Mouse (Mus musculus) ES-CJ7 (cell line): ENCODE data around the gene Llgl1.

ENCODE experiments used
- DNase-seq: peaks from one replicate; pipeline ENCODE4 v3.0.0; 2011; ENCODE audit warnings: low read depth, low spot score

Llgl1 gene

DNA sequence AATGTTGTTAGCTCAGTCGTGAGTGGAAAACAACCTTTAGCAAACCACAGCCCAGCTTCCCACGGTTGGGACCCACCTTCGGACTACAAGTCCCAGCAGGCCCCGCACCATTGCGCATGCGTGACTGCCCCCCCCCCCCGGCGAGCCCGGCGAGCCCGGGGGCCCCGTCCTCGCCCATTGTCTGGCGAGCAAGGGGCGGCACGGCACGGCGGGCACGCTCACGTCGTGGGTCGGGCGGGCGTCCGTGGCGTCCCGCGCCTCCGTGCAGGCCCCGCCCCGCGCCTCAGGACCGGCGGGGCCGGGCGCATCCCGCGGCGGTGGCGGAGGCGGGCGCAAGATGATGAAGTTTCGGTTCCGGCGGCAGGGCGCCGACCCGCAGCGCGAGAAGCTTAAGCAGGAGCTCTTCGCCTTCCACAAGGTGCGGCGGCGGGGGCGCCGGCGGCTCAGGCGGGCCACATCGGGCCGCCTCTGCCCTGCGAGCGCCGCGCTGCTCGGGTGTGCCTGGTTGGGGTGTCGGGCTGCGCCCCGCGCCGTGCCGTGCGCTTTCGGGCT, at the start of gene Llgl1:
Gene Llgl1 (plus strand): TSS at position 200 of the 552 bp plus-strand sequence.
- DNase-seq: peak; percentile 91

DNA sequence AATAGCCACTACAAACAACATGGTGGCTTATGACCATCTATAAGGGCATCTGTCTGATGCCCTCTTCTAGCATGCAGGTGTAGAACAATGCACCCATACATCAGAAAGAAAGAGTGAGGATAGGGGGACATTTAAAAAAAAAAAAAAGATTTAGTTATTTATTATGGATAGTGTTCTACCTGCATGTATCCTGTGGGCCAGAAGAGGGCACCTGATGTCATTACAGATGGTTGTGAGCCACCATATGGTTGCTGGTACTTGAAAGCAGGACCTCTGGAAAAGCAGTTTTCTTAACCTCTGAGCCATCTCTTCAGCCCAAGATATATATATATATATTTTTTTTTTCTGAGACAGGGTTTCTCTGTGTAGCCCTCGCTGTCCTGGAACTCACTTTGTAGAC, 3.4 kb upstream of the Llgl1 start:
- peak; percentile 40 for DNase-seq

DNA sequence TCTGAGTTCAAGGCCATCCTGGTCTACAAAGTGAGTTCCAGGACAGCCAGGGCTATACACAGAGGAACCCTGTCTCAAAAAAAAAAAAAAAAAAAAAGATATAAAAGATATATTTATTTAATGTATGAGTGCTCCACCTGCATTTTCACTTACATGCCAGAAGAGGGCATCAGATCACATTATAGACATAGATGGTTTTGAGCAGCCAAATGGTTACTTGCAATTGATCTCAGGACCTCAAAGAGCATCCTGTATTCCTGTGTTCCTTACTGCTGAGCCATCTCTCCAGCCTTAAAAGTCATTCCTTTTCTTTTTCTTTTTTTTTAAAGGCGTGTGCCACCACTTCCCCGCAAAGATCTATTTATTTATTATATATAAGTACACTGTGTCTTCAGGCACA, 2.0 kb upstream of the Llgl1 start:
- peak; percentile 65 for DNase-seq

DNA sequence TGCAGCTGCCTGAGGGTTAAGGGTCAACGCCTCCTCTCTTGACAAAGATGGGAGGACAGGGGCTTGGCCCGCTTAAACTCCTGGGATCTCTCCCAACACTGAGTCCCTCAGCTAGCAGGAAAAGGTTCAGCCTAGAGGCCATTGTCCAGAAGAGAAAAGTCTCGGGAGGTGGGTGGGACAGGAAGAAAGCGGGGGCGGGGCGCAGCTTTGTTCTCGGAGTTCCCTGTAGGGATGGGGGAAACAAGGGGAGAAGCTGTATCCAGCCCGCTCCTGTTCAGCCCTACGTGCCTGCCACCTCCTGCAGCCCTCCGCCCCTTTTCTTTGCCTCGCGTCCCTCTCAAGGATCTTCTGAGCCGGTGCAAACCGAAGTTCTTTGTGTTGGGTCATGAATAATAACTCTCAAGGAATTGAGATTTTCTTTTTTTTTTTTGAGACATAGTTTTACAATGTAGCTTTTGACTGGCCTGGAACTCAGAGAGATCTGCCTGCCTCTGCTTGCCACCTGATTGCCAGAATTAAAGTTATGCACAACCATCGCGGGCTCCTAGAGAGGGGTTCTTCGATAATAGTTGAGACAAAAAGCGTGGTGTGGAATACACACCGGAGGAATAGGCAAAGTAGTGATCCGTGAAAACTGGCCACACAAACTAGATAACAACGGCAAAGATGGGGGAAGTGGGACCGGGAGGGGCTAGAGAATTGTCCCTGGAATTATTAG, 558 bp upstream of the Llgl1 start:
- DNase-seq: peak; percentile 93

DNA sequence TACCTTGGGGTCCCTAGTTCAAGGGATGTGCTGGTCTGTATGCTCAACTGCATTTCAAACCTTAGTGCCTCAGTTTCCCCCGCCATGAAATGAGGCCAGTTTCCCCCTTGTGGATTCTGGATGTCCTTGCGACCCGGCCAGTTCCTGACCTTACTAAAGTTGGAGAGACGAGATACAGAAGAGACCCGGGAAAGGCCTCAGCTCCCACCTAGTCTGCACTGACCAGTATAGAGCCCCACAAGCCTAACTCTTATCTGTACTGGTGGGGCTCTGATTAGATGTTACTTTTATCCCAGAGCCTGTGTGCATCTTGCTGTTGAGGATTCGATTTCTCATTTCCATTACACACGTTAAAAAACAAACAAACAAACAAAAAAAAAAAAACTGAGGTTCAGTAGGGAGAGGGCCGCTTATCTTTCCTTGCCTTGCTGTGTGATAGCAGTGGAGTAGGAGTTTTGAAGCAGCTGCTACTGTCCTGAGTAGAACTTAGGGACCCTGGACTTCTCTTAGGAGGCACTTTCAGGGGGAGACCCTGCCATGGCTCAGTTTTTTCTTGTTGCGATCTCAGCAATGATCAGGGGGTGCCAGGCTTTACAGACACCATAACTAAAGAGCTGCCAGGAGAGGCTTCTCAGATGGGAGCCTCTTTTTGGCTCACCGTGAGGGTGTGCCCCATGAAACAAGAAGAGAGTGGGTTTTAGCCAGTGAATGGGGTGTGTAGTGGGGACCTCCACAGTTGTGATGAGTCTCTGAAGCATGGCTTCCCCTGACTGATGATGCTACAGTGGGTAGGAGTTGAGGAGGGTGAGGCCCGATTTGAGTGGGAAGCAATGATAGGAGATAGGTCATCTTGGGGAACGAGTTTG, 1.0 kb downstream of the Llgl1 start:
- no peak for DNase-seq

DNA sequence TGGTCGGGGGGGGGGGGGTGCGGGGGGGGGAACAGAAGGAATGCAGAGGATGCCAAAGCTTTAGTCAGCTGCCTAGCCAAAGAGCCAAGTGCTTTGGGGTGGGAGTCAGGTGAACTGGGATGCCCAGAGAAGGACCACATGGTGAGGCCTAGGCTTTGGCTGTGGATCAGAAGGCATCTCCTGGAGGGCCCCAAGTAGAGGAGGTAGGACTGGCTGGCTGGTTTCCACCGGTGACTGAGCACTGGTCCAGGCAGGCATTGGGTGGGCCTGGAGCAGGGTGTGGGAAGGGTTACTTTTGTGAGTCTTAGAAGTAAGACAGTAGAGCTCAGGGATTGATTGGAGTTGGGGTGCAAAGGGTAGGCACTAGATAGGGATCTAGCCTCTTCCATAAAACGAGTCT, 2.1 kb downstream of the Llgl1 start:
- DNase-seq: no peak

DNA sequence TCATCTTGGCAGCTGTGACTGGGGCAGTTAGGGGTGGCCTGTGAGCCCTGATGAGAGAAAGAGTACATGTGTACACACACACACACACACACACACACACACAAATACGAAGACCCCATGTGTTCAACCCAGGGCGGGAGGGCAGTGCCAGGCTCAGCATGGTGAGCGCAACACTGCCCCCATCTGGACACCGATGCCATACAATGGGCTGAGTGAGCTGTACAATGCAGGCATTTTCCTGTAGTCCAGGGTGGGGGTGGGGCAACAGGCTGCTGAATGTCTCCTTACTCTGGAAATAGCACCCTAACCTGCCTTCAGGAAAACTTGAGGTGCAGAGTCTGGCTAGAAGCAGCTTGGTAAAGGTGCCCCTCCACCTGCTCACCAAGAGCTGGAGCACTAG, 3.6 kb downstream of the Llgl1 start:
- peak; percentile 82 for DNase-seq

DNA sequence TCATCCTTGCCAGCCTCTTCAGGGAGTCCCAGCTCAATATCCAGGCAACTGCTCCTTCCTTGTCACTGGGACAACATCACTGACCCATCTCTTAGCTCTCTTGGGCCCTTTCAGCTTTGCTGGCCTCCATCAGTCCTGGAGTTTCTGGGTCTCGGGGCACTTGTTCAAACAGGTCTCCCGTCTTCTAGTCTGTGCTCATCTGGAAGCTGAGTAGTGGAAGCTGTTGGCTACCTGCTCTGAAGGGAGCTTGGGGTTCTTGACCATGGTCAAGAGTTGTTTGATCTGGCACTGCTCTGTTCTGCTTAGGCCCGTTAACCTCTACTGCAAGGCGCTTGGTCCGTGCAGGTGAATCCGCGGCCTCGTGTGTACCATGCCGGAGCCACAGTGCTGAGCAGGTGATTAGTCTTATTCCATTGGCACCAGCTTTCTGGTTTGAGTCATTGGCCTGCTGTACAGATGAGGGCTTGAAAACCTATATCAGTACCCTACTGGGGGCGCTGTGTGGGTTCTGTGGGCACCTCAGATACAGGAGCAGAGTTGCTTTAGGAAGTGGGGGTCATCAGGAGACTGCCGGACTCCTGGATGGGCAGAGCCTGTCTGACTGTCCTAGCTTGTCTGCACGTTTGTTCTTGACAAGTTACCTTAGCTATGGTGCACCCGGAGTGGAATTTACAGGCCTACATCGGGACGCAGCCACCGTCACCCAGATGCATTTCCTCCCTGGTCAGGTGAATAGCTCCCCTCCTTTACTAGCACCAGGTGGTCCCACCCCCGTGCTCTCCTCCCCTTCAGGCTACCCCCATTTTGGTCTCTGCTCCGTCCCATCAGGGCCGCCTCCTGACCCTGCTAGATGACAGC, 4.7 kb downstream of the Llgl1 start:
- no peak for DNase-seq

DNA sequence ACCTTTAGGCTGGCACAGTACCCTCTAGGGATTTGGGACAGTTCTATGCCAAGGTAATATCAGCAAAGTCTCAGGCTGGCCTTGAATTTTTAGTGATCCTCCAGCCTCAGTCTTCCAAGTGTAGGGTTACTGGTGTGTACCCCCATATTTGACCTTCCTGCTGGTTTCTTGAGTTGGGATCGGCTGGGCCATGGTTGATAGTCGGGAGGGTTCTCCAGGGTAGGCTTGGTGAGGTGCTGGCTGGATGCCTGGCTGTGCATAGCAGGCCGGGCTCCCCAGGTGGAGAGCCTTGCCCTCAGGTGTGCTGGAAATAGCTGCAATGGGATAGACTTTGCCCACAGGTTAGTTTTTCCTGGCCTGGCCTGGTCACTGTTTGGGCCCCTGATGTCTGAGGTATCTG, 5.7 kb downstream of the Llgl1 start:
- DNase-seq: no peak

DNA sequence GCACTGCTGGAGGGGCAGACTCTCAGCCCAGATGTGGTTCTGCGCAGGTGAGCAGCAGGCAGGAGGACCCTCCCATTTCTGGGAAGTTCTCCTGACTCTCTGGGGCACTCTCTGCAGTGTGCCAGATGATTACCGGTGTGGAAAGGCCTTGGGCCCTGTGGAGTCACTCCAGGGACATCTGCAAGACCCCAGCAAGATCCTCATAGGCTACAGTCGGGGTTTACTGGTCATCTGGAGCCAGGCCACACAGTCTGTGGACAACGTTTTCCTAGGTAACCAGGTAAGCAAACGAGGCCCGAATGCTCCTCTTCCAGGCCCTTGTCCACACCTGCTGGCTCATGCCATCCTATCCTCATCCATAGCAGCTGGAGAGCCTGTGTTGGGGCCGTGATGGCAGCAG, 6.6 kb downstream of the Llgl1 start:
- no peak for DNase-seq

DNA sequence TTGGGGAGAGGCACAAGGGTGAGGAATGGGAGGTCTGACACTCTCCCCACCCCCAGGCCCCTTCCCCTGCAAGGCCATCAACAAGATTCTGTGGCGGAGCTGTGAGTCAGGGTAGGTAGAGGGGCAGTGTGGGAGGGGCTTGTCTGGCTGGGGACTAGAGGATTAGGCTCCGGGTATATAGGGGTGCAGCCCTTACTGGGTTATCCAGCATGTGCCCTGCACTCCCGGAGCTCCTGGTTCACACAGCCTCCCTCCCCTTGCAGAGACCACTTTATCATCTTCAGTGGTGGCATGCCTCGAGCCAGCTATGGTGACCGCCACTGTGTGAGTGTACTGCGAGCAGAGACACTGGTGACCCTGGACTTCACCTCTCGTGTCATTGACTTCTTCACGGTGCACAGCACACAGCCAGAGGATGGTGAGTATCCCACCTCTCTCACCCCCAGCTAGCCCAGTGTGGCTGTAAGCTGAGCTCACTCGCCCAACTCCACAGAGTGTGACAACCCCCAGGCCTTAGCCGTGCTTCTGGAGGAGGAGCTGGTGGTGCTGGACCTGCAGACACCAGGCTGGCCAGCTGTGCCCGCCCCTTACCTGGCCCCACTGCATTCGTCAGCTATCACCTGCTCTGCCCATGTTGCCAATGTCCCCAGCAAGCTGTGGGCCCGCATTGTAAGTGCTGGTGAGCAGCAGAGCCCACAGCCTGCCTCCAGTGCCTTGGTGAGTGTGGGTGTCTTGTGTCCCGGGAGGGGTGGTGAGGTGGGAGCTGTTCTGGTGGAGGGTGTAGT, 7.4 kb downstream of the Llgl1 start:
- no peak for DNase-seq

DNA sequence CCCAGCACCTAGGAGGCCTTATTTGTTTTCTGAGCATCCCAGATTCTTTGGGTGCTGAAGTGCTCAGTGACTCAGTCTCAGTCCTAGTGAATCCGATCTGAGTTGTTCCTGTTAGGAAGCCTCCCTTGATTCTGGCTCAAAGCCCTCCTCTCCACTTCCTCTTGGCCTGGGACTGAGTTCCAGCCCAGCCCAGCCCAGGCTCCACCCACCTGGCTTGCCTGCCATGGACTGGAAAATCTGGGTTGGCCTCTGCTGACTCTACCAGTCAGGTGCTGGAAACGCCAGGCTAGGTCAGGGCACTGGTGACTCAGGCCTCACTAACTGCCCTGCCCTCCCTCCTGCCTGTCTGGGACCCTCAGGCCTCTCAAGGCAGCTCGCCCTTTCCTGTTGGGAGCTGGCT, 8.1 kb downstream of the Llgl1 start:
- DNase-seq: no peak

DNA sequence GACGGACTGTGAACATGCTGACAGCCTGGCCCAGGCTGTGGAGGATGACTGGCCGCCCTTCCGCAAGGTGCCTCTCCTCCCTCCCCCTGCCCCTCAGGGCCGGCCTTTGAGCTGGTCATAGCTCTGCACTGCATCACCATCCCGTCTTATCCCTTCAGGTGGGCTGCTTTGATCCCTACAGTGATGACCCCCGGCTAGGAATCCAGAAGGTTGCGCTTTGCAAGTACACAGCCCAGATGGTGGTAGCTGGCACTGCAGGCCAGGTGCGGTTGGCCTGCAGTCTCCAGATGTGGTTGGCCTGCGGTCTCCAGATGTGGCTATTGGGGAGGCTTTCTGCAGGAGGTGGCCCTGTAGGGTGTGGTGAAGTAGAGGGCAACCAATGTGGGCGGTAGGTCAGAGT, 9.1 kb downstream of the Llgl1 start:
- no peak for DNase-seq

DNA sequence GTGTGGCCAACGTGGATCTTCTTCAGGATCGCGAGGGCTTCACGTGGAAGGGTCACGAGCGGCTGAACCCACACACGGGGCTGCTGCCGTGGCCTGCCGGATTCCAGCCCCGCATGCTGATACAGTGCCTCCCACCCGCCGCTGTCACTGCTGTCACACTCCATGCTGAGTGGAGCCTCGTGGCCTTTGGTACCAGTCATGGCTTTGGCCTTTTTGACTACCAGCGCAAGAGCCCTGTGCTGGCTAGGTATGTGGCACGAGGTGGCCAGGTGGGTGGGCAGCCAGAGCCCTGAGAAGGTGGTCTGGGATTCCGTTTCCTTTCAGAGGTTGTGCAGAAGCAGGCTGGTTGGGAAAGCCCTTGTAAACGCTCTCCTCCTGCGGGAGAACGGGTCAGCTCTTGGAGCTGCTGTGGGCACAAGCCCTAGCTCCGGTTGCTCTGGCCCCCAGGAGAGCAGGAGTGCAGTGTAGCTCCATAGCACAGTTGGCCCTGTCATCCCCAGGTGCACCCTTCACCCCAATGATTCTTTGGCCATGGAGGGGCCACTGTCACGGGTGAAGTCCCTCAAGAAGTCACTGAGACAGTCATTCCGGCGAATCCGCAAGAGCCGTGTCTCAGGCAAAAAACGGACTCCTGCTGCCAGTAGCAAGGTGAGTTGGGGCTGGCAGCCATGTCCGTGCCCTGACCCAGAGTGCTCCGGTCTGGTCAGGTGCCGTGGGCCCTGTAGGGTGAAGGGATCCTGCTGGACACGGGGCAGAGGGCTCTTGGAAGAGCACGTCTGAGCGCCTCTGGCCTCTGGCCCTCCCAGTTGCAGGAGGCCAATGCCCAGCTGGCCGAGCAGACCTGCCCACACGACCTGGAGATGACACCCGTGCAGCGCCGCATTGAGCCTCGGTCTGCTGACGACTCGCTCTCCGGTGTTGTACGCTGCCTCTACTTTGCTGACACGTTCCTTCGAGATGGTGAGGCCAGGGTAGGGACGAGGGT, 10.2 kb downstream of the Llgl1 start:
- no peak for DNase-seq

DNA sequence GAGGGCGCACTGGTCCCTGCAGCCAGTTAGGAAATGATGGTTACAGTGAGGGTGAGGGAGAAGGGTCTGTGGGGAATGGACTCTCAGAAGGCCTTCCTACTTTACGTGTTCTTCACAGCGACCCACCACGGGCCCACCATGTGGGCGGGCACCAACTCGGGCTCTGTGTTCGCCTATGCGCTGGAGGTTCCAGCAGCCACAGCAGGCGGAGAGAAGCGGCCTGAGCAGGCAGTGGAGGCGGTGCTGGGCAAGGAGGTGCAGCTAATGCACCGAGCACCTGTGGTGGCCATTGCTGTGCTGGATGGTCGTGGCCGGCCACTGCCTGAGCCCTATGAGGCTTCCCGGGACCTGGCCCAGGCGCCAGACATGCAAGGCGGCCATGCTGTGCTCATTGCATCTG, 11.7 kb downstream of the Llgl1 start:
- no peak for DNase-seq

DNA sequence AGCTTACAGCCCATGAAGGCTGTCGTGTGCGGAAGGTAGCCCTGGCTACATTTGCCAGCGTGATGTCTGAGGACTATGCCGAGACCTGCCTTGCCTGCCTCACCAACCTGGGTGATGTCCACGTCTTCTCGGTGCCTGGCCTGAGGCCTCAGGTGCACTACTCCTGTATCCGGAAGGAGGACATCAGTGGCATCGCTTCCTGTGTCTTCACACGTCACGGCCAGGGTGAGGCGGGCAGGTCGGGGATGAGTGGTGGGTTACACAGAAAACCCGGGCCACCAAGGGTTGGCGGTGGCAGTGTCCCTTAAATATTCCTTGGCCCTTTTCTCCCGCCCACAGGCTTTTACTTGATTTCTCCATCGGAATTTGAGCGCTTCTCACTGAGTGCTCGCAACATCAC, 12.5 kb downstream of the Llgl1 start:
- DNase-seq: no peak

DNA sequence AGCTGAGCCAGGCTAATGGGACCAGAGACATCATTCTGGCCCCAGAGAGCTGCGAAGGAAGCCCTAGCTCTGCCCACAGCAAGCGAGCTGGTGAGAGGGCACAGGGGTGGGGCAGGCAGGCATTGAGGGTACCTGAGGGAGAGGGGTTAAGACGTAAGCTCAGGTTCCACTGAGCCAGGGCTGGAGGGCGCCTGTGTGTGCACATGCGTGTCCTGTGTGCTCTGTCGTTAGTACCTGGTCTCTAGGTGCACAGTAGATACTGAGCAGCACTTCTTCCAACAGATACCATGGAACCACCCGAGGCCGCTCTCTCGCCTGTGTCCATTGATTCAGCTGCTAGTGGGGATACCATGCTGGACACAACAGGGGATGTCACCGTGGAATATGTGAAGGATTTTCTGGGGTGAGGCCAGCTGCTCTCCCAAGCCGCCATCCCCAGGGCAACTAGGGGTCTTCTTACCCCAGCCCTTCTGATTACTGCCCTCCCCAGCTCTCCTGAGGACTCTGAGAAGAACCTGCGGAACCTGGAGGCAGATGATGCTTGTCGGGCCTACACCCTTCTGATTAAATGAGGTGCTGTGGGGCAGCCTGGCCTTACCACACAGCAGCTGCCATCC, 13.2 kb downstream of the Llgl1 start:
- DNase-seq: no peak

DNA sequence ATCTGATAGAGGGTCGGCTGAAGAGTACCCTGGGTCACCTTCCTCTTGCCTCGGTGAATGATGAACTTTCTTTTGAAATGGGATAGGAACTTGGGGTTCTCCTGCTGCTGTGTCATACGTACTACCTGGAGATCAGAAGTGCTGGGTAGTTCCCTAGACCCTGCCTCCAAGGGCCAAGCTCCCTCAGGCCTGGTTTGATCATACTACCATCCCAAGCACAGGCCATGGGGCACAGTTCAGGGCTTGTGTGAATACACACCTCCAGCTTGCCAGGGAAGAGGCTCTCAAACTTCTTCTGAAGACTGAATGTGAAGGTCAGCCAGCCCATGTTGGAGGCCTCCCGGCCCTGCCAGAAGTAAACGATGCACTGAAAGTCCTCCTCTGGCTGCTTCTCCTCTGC, 16.3 kb downstream of the Llgl1 start:
- no peak for DNase-seq

DNA sequence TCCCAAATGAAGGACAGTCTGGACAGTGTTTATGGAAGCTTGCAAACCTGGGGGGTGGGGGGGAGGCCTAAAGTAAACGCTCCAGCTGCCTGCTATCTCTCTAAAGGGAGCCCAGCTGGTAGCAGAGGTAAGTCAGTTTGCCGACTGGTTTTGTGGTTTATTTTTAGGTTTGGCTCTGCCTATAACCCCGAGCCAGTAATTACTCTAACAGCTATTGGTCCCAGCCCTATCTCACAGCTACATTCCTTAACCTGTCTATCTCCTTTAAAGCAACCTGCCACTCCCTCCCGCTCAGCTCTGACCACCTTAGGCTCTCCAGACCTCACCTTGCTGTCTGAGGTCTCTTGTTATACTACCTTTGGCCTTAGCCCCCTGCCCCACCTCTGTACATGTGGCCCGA, 19.7 kb downstream of the Llgl1 start:
- no peak for DNase-seq
